Comparison of ENCODE assay signal across 7 mouse cellular contexts in genomic region chr16:10786288-10786687, GRCm38 (mm10). TPM values are rescaled to one million over a fixed set of nuclear protein-coding genes. Genes with fewer than 3 reads are reported as not detected.
DNase-seq lines count a peak whose midpoint lies in the region; ATAC-seq lines count a peak whose summit lies in the region.

No protein-coding gene starts in this region.

- peak; percentile 81 for DNase-seq in adrenal gland, adult 8-10 months
- peak; percentile 83 for DNase-seq in embryo, embryonic 11.5 days (ENCODE audit: low read depth, low spot score)
- peak; percentile 67 to 72 for DNase-seq in gastrocnemius, postnatal 36 days
- peak; percentile 82 to 89 for DNase-seq in left cerebral cortex, postnatal 25 days (ENCODE audit: low spot score in 2 of 2)
- DNase-seq in midbrain, embryonic 10.5 days (ENCODE audit: low spot score): peak; percentile 86
- DNase-seq in right cerebral cortex, postnatal 4 days: peak; percentile 74

- H3K4me3 ChIP-seq in intestine, embryonic 15.5 days (replicated peaks): peak overlapping the region; percentile 83
- peak overlapping the region; percentile 77 for H3K4me3 ChIP-seq in midbrain, embryonic 10.5 days

- H3K27ac ChIP-seq in intestine, embryonic 15.5 days: peak overlapping the region; percentile 99
- peak overlapping the region; percentile 90 for H3K27ac ChIP-seq in midbrain, embryonic 10.5 days (replicated peaks)

- peaks cover 34% of the 10 kb centered on the region for H3K4me1 ChIP-seq in intestine, embryonic 15.5 days (replicated peaks)
- peaks cover 53% of the 10 kb centered on the region for H3K4me1 ChIP-seq in midbrain, embryonic 10.5 days

- H3K4me2 ChIP-seq in intestine, embryonic 15.5 days (replicated peaks): peak overlapping the region; percentile 91

- no peaks in the 10 kb centered on the region for H3K9me3 ChIP-seq in intestine, embryonic 15.5 days
- H3K9me3 ChIP-seq in midbrain, embryonic 10.5 days (replicated peaks): no peaks in the 10 kb centered on the region

- WGBS in intestine, embryonic 15.5 days: under 1% methylated on average over 9 of the region's 9 CpGs
- 4% methylated on average over 9 of the region's 9 CpGs for WGBS in midbrain, embryonic 10.5 days

- intact Hi-C loops in gastrocnemius, postnatal 36 days (cut with DNase I): loop anchor here (2.0 to 5.0 kb wide), 2 partner anchors 46 to 61 kb away; no protein-coding TSS in a partner anchor
- intact Hi-C loops in left cerebral cortex, postnatal 25 days (cut with DNase I): loop anchor here (2.0 to 5.0 kb wide), 4 partner anchors 61 to 199 kb away; no protein-coding TSS in a partner anchor

- H3K27me3 ChIP-seq in intestine, embryonic 15.5 days (replicated peaks): no peaks in the 10 kb centered on the region
- peaks cover 35% of the 10 kb centered on the region for H3K27me3 ChIP-seq in midbrain, embryonic 10.5 days (ENCODE audit: low read depth, poor library complexity, severe bottlenecking)

- H3K36me3 ChIP-seq in intestine, embryonic 15.5 days: no peaks in the 10 kb centered on the region
- H3K36me3 ChIP-seq in midbrain, embryonic 10.5 days: no peaks in the 10 kb centered on the region

- ATAC-seq in intestine, embryonic 15.5 days: peak; percentile 46

- peak overlapping the region; percentile 71 for H3K9ac ChIP-seq in intestine, embryonic 15.5 days

RNA-seq across cellular contexts. Expression of gene Socs1, which starts 1.0 kb away (rescaled TPM):
- total RNA-seq in adrenal gland, adult 8-10 months (2022): 10 to 100 TPM in 1 of 4 experiments, 1 to 10 TPM in 3; 2.9 to 14.3 (median 4.2) TPM
- total RNA-seq in gastrocnemius, postnatal 36 days (2021): under 1 TPM; 0.51 to 0.52 TPM
- 5.7 and 6.9 TPM in 2 replicates for polyA plus RNA-seq in intestine, embryonic 15.5 days (2015; fragmentation: Nextera tagmentation; extraction: Ambion mirVana)
- under 1 TPM; 0.80 to 0.82 TPM for total RNA-seq in left cerebral cortex, postnatal 25 days (2021)
- 2.4 and 2.7 TPM in 2 replicates for polyA plus RNA-seq in midbrain, embryonic 10.5 days (2016; fragmentation: Nextera tagmentation; extraction: Ambion mirVana)

RNA-seq across cellular contexts. Expression of gene Tnp2, which starts 2.2 kb away (rescaled TPM):
- not detected for total RNA-seq in adrenal gland, adult 8-10 months (2022)
- under 1 TPM in 1 of 2 experiments, not detected in 1; 0.52 TPM for total RNA-seq in gastrocnemius, postnatal 36 days (2021)
- not detected in 2 replicates for polyA plus RNA-seq in intestine, embryonic 15.5 days (2015; fragmentation: Nextera tagmentation; extraction: Ambion mirVana)
- total RNA-seq in left cerebral cortex, postnatal 25 days (2021): not detected
- not detected in 2 replicates for polyA plus RNA-seq in midbrain, embryonic 10.5 days (2016; fragmentation: Nextera tagmentation; extraction: Ambion mirVana)

RNA-seq across cellular contexts. Expression of gene Prm3, which starts 4.4 kb away (rescaled TPM):
- not detected for total RNA-seq in adrenal gland, adult 8-10 months (2022)
- not detected for total RNA-seq in gastrocnemius, postnatal 36 days (2021)
- polyA plus RNA-seq in intestine, embryonic 15.5 days (2015; fragmentation: Nextera tagmentation; extraction: Ambion mirVana): not detected in 2 replicates
- not detected for total RNA-seq in left cerebral cortex, postnatal 25 days (2021)
- polyA plus RNA-seq in midbrain, embryonic 10.5 days (2016; fragmentation: Nextera tagmentation; extraction: Ambion mirVana): not detected in 2 replicates

RNA-seq across cellular contexts. Expression of gene Prm2, which starts 9.6 kb away (rescaled TPM):
- total RNA-seq in adrenal gland, adult 8-10 months (2022): not detected
- total RNA-seq in gastrocnemius, postnatal 36 days (2021): not detected
- not detected in 2 replicates for polyA plus RNA-seq in intestine, embryonic 15.5 days (2015; fragmentation: Nextera tagmentation; extraction: Ambion mirVana)
- not detected for total RNA-seq in left cerebral cortex, postnatal 25 days (2021)
- polyA plus RNA-seq in midbrain, embryonic 10.5 days (2016; fragmentation: Nextera tagmentation; extraction: Ambion mirVana): not detected in 2 replicates

RNA-seq across cellular contexts. Expression of gene Prm1, which starts 19.4 kb away (rescaled TPM):
- total RNA-seq in adrenal gland, adult 8-10 months (2022): not detected
- not detected for total RNA-seq in gastrocnemius, postnatal 36 days (2021)
- polyA plus RNA-seq in intestine, embryonic 15.5 days (2015; fragmentation: Nextera tagmentation; extraction: Ambion mirVana): not detected in 2 replicates
- total RNA-seq in left cerebral cortex, postnatal 25 days (2021): not detected
- polyA plus RNA-seq in midbrain, embryonic 10.5 days (2016; fragmentation: Nextera tagmentation; extraction: Ambion mirVana): not detected in 2 replicates

Comparison
In these comparisons a context has a peak if more than half of its experiments do, and no peak if none do; other contexts are left out.
1. Peak in every context shown above with its lines: DNase-seq, ATAC-seq, H3K4me3 ChIP-seq and H3K27ac ChIP-seq.